Mouse (Mus musculus) limb, embryonic 14.5 days (tissue): ENCODE results near the gene Rims1. TPM values are rescaled to one million over a fixed set of nuclear protein-coding genes. Genes with fewer than 3 reads are reported as not detected.

Source experiments
- ATAC-seq: fragments of 200-750 bp; cut with Nextera tagmentation; 2 replicates; pipeline ENCODE4 v1.8.0; 2017; ENCODE audit warnings: low read depth, moderate number of reproducible peaks, moderate TSS enrichment; ENCODE audit not compliant: low FRiP score
- DNase-seq: peaks from one replicate; pipeline ENCODE4 v3.0.0-alpha.2; 2015; ENCODE audit warnings: low spot score
- H3K27ac ChIP-seq: fragments of 300-500 bp; sonication (generic); replicated peaks from 2 replicates; pipeline ENCODE4 v1.5.1; 2014; ENCODE audit warnings: low read depth, mild to moderate bottlenecking, low read length, moderate library complexity, mixed read lengths
- H3K27me3 ChIP-seq: fragments of 300-500 bp; sonication (generic); 2 replicates; pipeline ENCODE4 v1.6.1; 2014; ENCODE audit warnings: low read length, mixed read lengths; ENCODE audit not compliant: control insufficient read depth, insufficient read depth
- H3K36me3 ChIP-seq: fragments of 300-500 bp; sonication (generic); 2 replicates; pipeline ENCODE4 v1.6.1; 2014; ENCODE audit warnings: mild to moderate bottlenecking, low read length, moderate library complexity, mixed read lengths; ENCODE audit not compliant: control insufficient read depth, insufficient read depth
- H3K4me1 ChIP-seq: fragments of 300-500 bp; sonication (generic); 2 replicates; pipeline ENCODE4 v1.6.1; 2014; ENCODE audit warnings: antibody characterized with exemption, low read length, mixed read lengths; ENCODE audit not compliant: control insufficient read depth, insufficient read depth
- H3K4me2 ChIP-seq: fragments of 300-500 bp; sonication (generic); replicated peaks from 2 replicates; pipeline ENCODE4 v1.6.1; 2014; ENCODE audit warnings: low read depth, mild to moderate bottlenecking, low read length, moderate library complexity; ENCODE audit not compliant: severe bottlenecking
- H3K4me3 ChIP-seq: fragments of 300-500 bp; sonication (generic); replicated peaks from 2 replicates; pipeline ENCODE4 v1.5.1; 2014; ENCODE audit warnings: low read length
- H3K9ac ChIP-seq: fragments of 300-500 bp; sonication (generic); 2 replicates; pipeline ENCODE4 v1.6.1; 2014; ENCODE audit warnings: mild to moderate bottlenecking, low read depth, low read length, moderate library complexity; ENCODE audit not compliant: severe bottlenecking
- H3K9me3 ChIP-seq: fragments of 300-500 bp; sonication (generic); 2 replicates; pipeline ENCODE4 v1.6.1; 2016; ENCODE audit warnings: low read length; ENCODE audit not compliant: control insufficient read depth
- POLR2A ChIP-seq: fragments of 200-500 bp; IDR thresholded peaks from 2 replicates; pipeline ENCODE4 v1.8.0; 2012; ENCODE audit warnings: inconsistent platforms, mild to moderate bottlenecking, moderate library complexity, borderline replicate concordance; ENCODE audit not compliant: insufficient read depth, insufficient read length; ENCODE audit errors: extremely low read depth
- WGBS: fragments of 180-500 bp; shearing (Covaris S2); extraction: QIAGEN DNeasy Blood & Tissue Kit; methylation state at CpG from one replicate; pipeline ENCODE4 v1.1.7; 2014; 5-methylcytosine and 5-hydroxymethylcytosine counted together
- polyA plus RNA-seq, 2 experiments: library from polyadenylated mRNA; depleted of rRNA in 1 of 2; stranded (reverse) in 1 of 2; unstranded in 1 of 2; fragments of >200 nt; fragmentation: Nextera tagmentation in 1 of 2; extraction: Ambion mirVana in 1 of 2; gene quantifications; 2 replicates each; pipeline versions ENCODE4 v1.2.1 to v1.2.3; 2012 to 2014

The Rims1 gene
- polyA plus RNA-seq, 2 experiments, result 1.4 to 1.8 TPM

- 48% methylated on average over 10 of the region's 10 CpGs for WGBS
- DNase-seq (no peak), ATAC-seq (no peak)
- Histone ChIP-seq H3K9ac (no peak overlapping the region), H3K27ac (no peak overlapping the region), H3K36me3 (no peaks in the 10 kb centered on the region), H3K4me1 (no peaks in the 10 kb centered on the region), H3K4me2 (no peak overlapping the region), H3K9me3 (no peaks in the 10 kb centered on the region), H3K4me3 (no peak overlapping the region), H3K27me3 (no peaks in the 10 kb centered on the region)
- TF ChIP-seq POLR2A, result no peak
These were observed 539.3 kb downstream of the Rims1 start for GRCm38 (mm10) chr1:22266491-22266890.

- H3K9ac ChIP-seq, result no peak overlapping the region
- TF ChIP-seq POLR2A, result no peak
- no peaks in the 10 kb centered on the region for H3K36me3 ChIP-seq
- no peaks in the 10 kb centered on the region for H3K4me1 ChIP-seq
- no peak overlapping the region for H3K27ac ChIP-seq
- ATAC-seq (no peak), DNase-seq (no peak)
- no peak overlapping the region for H3K4me3 ChIP-seq
- H3K4me2 ChIP-seq, result no peak overlapping the region
- H3K27me3 ChIP-seq, result no peaks in the 10 kb centered on the region
- H3K9me3 ChIP-seq, result no peaks in the 10 kb centered on the region
- 65% methylated on average over 3 of the region's 3 CpGs for WGBS
These were observed 540.3 kb downstream of the Rims1 start for GRCm38 (mm10) chr1:22265528-22265927.

- no peaks in the 10 kb centered on the region for H3K36me3 ChIP-seq
- H3K9ac ChIP-seq, result no peak overlapping the region
- no peak overlapping the region for H3K27ac ChIP-seq
- H3K27me3 ChIP-seq, result no peaks in the 10 kb centered on the region
- no peak for TF ChIP-seq POLR2A
- DNase-seq (no peak), ATAC-seq (no peak)
- H3K4me2 ChIP-seq, result no peak overlapping the region
- H3K4me1 ChIP-seq, result no peaks in the 10 kb centered on the region
- 43% methylated on average over 6 of the region's 6 CpGs for WGBS
- no peak overlapping the region for H3K4me3 ChIP-seq
- no peaks in the 10 kb centered on the region for H3K9me3 ChIP-seq
These were observed 543.4 kb downstream of the Rims1 start for GRCm38 (mm10) chr1:22262169-22262950.

- Histone ChIP-seq H3K27ac (no peak overlapping the region), H3K9ac (no peak overlapping the region), H3K36me3 (no peaks in the 10 kb centered on the region), H3K4me1 (no peaks in the 10 kb centered on the region), H3K4me3 (no peak overlapping the region), H3K4me2 (no peak overlapping the region), H3K9me3 (no peaks in the 10 kb centered on the region), H3K27me3 (no peaks in the 10 kb centered on the region)
- 72% methylated on average over 4 of the region's 4 CpGs for WGBS
- no peak for ATAC-seq
- no peak for TF ChIP-seq POLR2A
- no peak for DNase-seq
These were observed 544.1 kb downstream of the Rims1 start for GRCm38 (mm10) chr1:22261702-22262101.

GRCm38 (mm10) chr1:22260291-22260690 is 545.5 kb downstream of the Rims1 start:
- no peak for TF ChIP-seq POLR2A
- no peaks in the 10 kb centered on the region for H3K36me3 ChIP-seq
- H3K9me3 ChIP-seq, result no peaks in the 10 kb centered on the region
- no peaks in the 10 kb centered on the region for H3K27me3 ChIP-seq
- no peak overlapping the region for H3K27ac ChIP-seq
- 80% methylated on average over 2 of the region's 2 CpGs for WGBS
- H3K4me3 ChIP-seq, result no peak overlapping the region
- H3K4me1 ChIP-seq, result no peaks in the 10 kb centered on the region
- DNase-seq (no peak), ATAC-seq (no peak)
- no peak overlapping the region for H3K4me2 ChIP-seq
- no peak overlapping the region for H3K9ac ChIP-seq

GRCm38 (mm10) chr1:22258356-22258755 is 547.4 kb downstream of the Rims1 start:
- Histone ChIP-seq H3K27ac (no peak overlapping the region), H3K36me3 (no peaks in the 10 kb centered on the region), H3K9me3 (no peaks in the 10 kb centered on the region), H3K9ac (no peak overlapping the region), H3K4me2 (no peak overlapping the region), H3K4me3 (no peak overlapping the region), H3K27me3 (no peaks in the 10 kb centered on the region), H3K4me1 (no peaks in the 10 kb centered on the region)
- ATAC-seq, result no peak
- no peak for DNase-seq
- TF ChIP-seq POLR2A, result no peak
- 64% methylated on average over 4 of the region's 4 CpGs for WGBS
